Mouse (Mus musculus) c-Kit-positive CD71-negative TER-119-negative erythroid progenitor cells, embryonic 14.5 days (primary cell): ENCODE results near the gene Wdr34.

Experiments
- DNase-seq: peaks from one replicate; pipeline ENCODE4 v3.0.0-alpha.2; 2013; ENCODE audit warnings: low read depth

Wdr34 gene

GRCm38 (mm10) chr2:30048699-30049388 lies at the start of gene Wdr34:
Gene Wdr34, minus strand, starts transcription at chr2:30048881.
- peak; percentile 97 for DNase-seq

GRCm38 (mm10) chr2:30095882-30096527 lies 47.3 kb upstream of the Wdr34 start:
- DNase-seq, result peak; percentile 56

GRCm38 (mm10) chr2:30094208-30094588 lies 45.5 kb upstream of the Wdr34 start:
- no peak for DNase-seq

- DNase-seq, result peak; percentile 100
Measured at GRCm38 (mm10) chr2:30093471-30094207, 45.0 kb upstream of the Wdr34 start, which contains the start of gene Zdhhc12. Gene Zdhhc12, minus strand, starts transcription at chr2:30093648.

GRCm38 (mm10) chr2:30092280-30092918 lies 43.7 kb upstream of the Wdr34 start:
- no peak for DNase-seq

- no peak for DNase-seq
Measured at GRCm38 (mm10) chr2:30091521-30091920, 42.8 kb upstream of the Wdr34 start.

- DNase-seq, result no peak
Measured at GRCm38 (mm10) chr2:30087310-30087709, 38.6 kb upstream of the Wdr34 start.

GRCm38 (mm10) chr2:30084632-30085031 lies 36.0 kb upstream of the Wdr34 start:
- no peak for DNase-seq

GRCm38 (mm10) chr2:30084113-30084512 lies 35.4 kb upstream of the Wdr34 start:
- no peak for DNase-seq

GRCm38 (mm10) chr2:30080181-30080800 lies 31.6 kb upstream of the Wdr34 start:
- DNase-seq, result no peak

- DNase-seq, result no peak
Measured at GRCm38 (mm10) chr2:30078760-30079159, 30.1 kb upstream of the Wdr34 start.

GRCm38 (mm10) chr2:30078349-30078712 lies 29.6 kb upstream of the Wdr34 start:
- DNase-seq, result no peak

GRCm38 (mm10) chr2:30077502-30078348 lies 29.0 kb upstream of the Wdr34 start, which contains the start of gene Pkn3:
Gene Pkn3, plus strand, starts transcription at chr2:30077684.
- peak; percentile 79 for DNase-seq

- no peak for DNase-seq
Measured at GRCm38 (mm10) chr2:30076959-30077358, 28.3 kb upstream of the Wdr34 start.

GRCm38 (mm10) chr2:30076439-30076838 lies 27.8 kb upstream of the Wdr34 start:
- DNase-seq, result no peak

- DNase-seq, result no peak
Measured at GRCm38 (mm10) chr2:30075625-30076024, 26.9 kb upstream of the Wdr34 start.

GRCm38 (mm10) chr2:30073285-30073684 lies 24.6 kb upstream of the Wdr34 start:
- DNase-seq, result no peak

- DNase-seq, result no peak
Measured at GRCm38 (mm10) chr2:30072875-30073274, 24.2 kb upstream of the Wdr34 start.

GRCm38 (mm10) chr2:30067962-30068361 lies 19.3 kb upstream of the Wdr34 start:
- no peak for DNase-seq

GRCm38 (mm10) chr2:30067031-30067888 lies 18.6 kb upstream of the Wdr34 start:
- no peak for DNase-seq
